Mouse (Mus musculus) stomach, postnatal 0 days (tissue): ENCODE data around the gene Dlg5. TPM values are rescaled to one million over a fixed set of nuclear protein-coding genes. Genes with fewer than 3 reads are reported as not detected.

ENCODE experiments used
- ATAC-seq: fragments of 200-750 bp; cut with Nextera tagmentation; 2 replicates; pipeline ENCODE4 v1.8.0; 2017; ENCODE audit not compliant: low FRiP score, low TSS enrichment
- DNase-seq: peaks from one replicate; pipeline ENCODE4 v3.0.0-alpha.2; 2016; ENCODE audit warnings: low spot score
- H3K27ac ChIP-seq: fragments of 300-500 bp; sonication (generic); replicated peaks from 2 replicates; pipeline ENCODE4 v1.5.1; 2014; ENCODE audit warnings: mild to moderate bottlenecking, control low read depth
- H3K27me3 ChIP-seq: fragments of 300-500 bp; sonication (generic); 2 replicates; pipeline ENCODE4 v1.6.1; 2014; ENCODE audit warnings: low read length; ENCODE audit not compliant: control insufficient read depth, insufficient read depth
- H3K36me3 ChIP-seq: fragments of 300-500 bp; sonication (generic); 2 replicates; pipeline ENCODE4 v1.6.1; 2014; ENCODE audit warnings: low read length, mixed read lengths; ENCODE audit not compliant: control insufficient read depth, insufficient read depth
- H3K4me1 ChIP-seq: fragments of 300-500 bp; sonication (generic); replicated peaks from 2 replicates; pipeline ENCODE4 v1.6.1; 2014; ENCODE audit warnings: antibody characterized with exemption; ENCODE audit not compliant: control insufficient read depth, insufficient read depth
- H3K4me2 ChIP-seq: fragments of 300-500 bp; sonication (generic); replicated peaks from 2 replicates; pipeline ENCODE4 v1.6.1; 2014; ENCODE audit warnings: low read depth, mild to moderate bottlenecking, control low read depth, moderate library complexity
- H3K4me3 ChIP-seq: fragments of 300-500 bp; sonication (generic); 2 replicates; pipeline ENCODE4 v1.5.1; 2014; ENCODE audit warnings: low read depth, low read length, control low read depth
- H3K9ac ChIP-seq: fragments of 300-500 bp; sonication (generic); 2 replicates; pipeline ENCODE4 v1.6.1; 2014; ENCODE audit warnings: mild to moderate bottlenecking, low read length, control low read depth, mixed read lengths
- H3K9me3 ChIP-seq: fragments of 300-500 bp; sonication (generic); 2 replicates; pipeline ENCODE4 v1.6.1; 2016; ENCODE audit warnings: low read length; ENCODE audit not compliant: control insufficient read depth
- CTCF ChIP-seq: IDR thresholded peaks from 2 replicates; pipeline ENCODE4 v1.5.1; 2016; ENCODE audit warnings: antibody characterized with exemption, low read depth, mild to moderate bottlenecking, moderate library complexity
- EP300 ChIP-seq: optimal IDR thresholded peaks from 2 replicates; pipeline ENCODE3; 2016; ENCODE audit warnings: antibody characterized with exemption
- WGBS: fragments of 180-500 bp; shearing (Covaris S2); extraction: QIAGEN DNeasy Blood & Tissue Kit; methylation state at CpG from one replicate; pipeline ENCODE4 v1.1.7; 2014; 5-methylcytosine and 5-hydroxymethylcytosine counted together
- polyA plus RNA-seq: library from polyadenylated mRNA; unstranded; fragments of >200 nt; fragmentation: Nextera tagmentation; extraction: Ambion mirVana; gene quantifications from 2 replicates; pipeline ENCODE4 v1.2.1, GENCODE M21; 2015

Gene Dlg5
- polyA plus RNA-seq, 1 experiment from 2014 or later: 3.8 TPM

DNA sequence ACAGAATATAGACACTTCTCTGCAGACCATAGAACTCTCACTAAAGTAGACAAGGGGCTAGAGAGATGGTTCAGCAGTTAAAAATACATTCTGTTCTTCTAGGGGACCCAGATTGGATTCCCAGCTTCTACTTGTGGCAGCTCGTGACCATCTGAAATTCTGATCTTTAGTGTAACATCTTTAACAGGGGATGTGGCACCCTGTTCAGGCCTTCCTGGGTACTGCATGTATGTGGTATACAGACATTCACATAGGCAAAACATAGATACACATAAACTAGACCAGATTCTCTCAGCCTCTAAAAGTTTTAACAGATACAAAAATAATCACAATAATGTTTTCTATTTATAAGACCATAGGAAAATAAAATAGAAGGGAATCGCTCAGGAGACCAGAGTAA, 120.7 kb downstream of the Dlg5 start:
- DNase-seq: no peak
- TF ChIP-seq CTCF (no peak), EP300 (no peak)
- 83% methylated on average over 2 of the region's 2 CpGs for WGBS

GRCm38 (mm10) chr14:24124171-24124570, 121.5 kb downstream of the Dlg5 start:
- TF ChIP-seq CTCF: no peak
- TF ChIP-seq EP300: no peak
- H3K27me3 ChIP-seq: no peaks in the 10 kb centered on the region
- H3K36me3 ChIP-seq: no peaks in the 10 kb centered on the region
- no peak overlapping the region for H3K4me3 ChIP-seq
- H3K27ac ChIP-seq: no peak overlapping the region
- no peak overlapping the region for H3K9ac ChIP-seq
- ATAC-seq: no peak
- no peak overlapping the region for H3K4me2 ChIP-seq
- H3K9me3 ChIP-seq: no peaks in the 10 kb centered on the region
- H3K4me1 ChIP-seq: no peaks in the 10 kb centered on the region
- no peak for DNase-seq
- 27% methylated on average over 1 of the region's 1 CpGs for WGBS

More for the DNA sequence above, 120.7 kb downstream of the Dlg5 start:
- no peaks in the 10 kb centered on the region for H3K9me3 ChIP-seq
- H3K27me3 ChIP-seq: no peaks in the 10 kb centered on the region
- H3K27ac ChIP-seq: no peak overlapping the region
- H3K36me3 ChIP-seq: no peaks in the 10 kb centered on the region
- no peak overlapping the region for H3K4me3 ChIP-seq
- ATAC-seq: no peak
- H3K4me1 ChIP-seq: no peaks in the 10 kb centered on the region
- no peak overlapping the region for H3K4me2 ChIP-seq
- no peak overlapping the region for H3K9ac ChIP-seq

DNA sequence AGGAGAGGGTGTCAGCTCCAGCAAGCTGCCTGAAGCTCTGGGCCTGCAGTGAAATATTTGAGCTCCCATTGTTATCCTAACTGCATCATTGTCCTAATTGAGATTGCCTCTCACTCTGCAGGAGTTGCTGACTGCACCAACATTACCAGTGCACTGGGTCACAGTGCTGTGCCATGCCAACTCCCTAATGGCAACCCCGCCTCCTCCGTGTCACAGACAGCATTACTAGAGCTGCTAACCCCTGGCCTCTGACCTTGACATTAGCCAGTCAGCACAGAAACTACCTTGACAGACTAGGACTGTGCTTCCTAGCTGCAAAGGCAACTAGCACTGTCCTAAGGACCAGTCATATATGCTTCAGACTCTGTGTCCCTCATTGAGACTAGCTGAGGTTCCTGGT, 139.0 kb downstream of the Dlg5 start:
- Histone ChIP-seq H3K36me3 (no peaks in the 10 kb centered on the region), H3K27me3 (no peaks in the 10 kb centered on the region), H3K9ac (no peak overlapping the region), H3K4me2 (no peak overlapping the region), H3K27ac (no peak overlapping the region), H3K4me1 (no peaks in the 10 kb centered on the region), H3K4me3 (no peak overlapping the region), H3K9me3 (no peaks in the 10 kb centered on the region)
- WGBS: 81% methylated on average over 2 of the region's 2 CpGs
- TF ChIP-seq EP300 (no peak), CTCF (no peak)
- ATAC-seq: no peak
- DNase-seq: no peak

DNA sequence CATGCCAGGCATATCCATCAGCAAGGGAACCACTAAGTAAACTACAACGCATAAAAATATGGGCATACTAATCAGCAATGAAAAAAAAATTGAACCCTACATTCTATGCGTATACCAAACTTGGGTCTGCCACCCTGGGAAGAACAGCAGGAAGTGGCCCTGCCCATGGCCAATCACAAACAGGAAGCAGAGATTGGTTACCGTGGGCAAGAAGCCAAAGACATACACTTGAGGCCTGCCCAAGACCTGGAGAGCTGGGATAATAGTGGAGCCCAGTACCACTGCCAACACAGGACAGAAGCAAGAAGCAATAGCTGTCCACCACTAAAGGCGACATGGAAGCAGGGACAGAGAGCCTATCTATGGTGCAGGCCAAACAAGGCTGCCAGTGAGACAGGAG, 146.9 kb downstream of the Dlg5 start:
- ATAC-seq (no peak), DNase-seq (no peak)
- Histone ChIP-seq H3K4me3 (no peak overlapping the region), H3K27me3 (no peaks in the 10 kb centered on the region), H3K4me2 (no peak overlapping the region), H3K4me1 (no peaks in the 10 kb centered on the region), H3K9me3 (no peaks in the 10 kb centered on the region), H3K27ac (no peak overlapping the region), H3K36me3 (no peaks in the 10 kb centered on the region), H3K9ac (no peak overlapping the region)
- no peak for TF ChIP-seq EP300
- TF ChIP-seq CTCF: no peak
- WGBS: 79% methylated on average over 4 of the region's 4 CpGs

DNA sequence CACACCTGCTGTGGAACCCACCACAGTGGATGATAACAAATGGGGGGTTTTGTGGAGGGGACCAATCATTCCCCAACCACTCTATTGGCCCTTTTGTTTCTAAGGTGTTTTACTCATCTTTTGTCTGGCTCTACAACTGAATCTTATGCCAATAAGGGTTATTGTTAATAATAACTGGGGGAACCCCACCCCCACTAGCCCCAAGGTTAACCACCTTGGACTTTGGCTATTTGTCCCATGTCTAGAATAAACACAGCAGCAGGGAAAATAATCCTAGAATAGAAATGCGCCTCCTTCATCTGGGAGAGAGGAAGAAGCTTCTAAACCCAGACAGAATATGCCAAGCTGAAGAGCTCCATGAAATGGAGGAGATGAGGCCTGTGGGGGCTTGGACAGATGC, 151.1 kb downstream of the Dlg5 start:
- H3K27me3 ChIP-seq: no peaks in the 10 kb centered on the region
- WGBS: 68% methylated on average over 1 of the region's 1 CpGs
- TF ChIP-seq CTCF (no peak), EP300 (no peak)
- H3K4me2 ChIP-seq: no peak overlapping the region
- no peaks in the 10 kb centered on the region for H3K9me3 ChIP-seq
- no peaks in the 10 kb centered on the region for H3K4me1 ChIP-seq
- DNase-seq: no peak
- H3K9ac ChIP-seq: no peak overlapping the region
- no peak overlapping the region for H3K27ac ChIP-seq
- no peak for ATAC-seq
- H3K36me3 ChIP-seq: no peaks in the 10 kb centered on the region
- no peak overlapping the region for H3K4me3 ChIP-seq

DNA sequence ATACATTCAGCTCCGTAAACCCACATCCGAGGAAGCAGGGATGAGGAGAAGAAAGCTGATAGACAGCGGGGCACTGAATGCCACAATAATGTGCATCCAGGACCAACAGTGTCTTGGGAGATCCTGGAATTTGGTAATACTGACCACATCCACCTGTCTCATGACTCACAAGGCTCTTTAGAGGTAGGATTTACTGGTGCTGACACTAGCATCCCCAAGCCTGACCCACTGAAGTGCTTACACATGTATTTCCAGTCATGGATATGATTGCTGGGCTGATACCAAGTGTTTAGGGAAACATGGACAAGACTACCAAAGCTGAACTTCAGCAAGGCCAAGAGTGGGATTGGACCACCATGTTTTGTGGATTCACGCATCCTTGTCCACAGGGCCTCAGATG, 152.5 kb downstream of the Dlg5 start:
- Histone ChIP-seq H3K9ac (no peak overlapping the region), H3K4me3 (no peak overlapping the region), H3K4me2 (no peak overlapping the region), H3K27me3 (no peaks in the 10 kb centered on the region), H3K9me3 (no peaks in the 10 kb centered on the region), H3K36me3 (no peaks in the 10 kb centered on the region), H3K27ac (no peak overlapping the region), H3K4me1 (no peaks in the 10 kb centered on the region)
- no peak for DNase-seq
- 97% methylated on average over 4 of the region's 4 CpGs for WGBS
- ATAC-seq: no peak
- TF ChIP-seq CTCF: no peak
- TF ChIP-seq EP300: no peak
